Mouse (Mus musculus) kidney, postnatal 0 days (tissue): Measurements from ENCODE around the gene Nkain2. TPM values are rescaled to one million over a fixed set of nuclear protein-coding genes. Genes with fewer than 3 reads are reported as not detected.
A peak's percentile ranks its signal among the peaks of the same experiment; 100 is the strongest.

Experiments
- ATAC-seq: fragments of 200-750 bp; cut with Nextera tagmentation; replicated peaks from 2 replicates; pipeline ENCODE4 v1.8.0; 2017; ENCODE audit warnings: low read depth, moderate number of reproducible peaks, moderate TSS enrichment, moderate library complexity; ENCODE audit not compliant: low FRiP score
- DNase-seq: peaks from one replicate; pipeline ENCODE4 v3.0.0-alpha.2; 2016; ENCODE audit warnings: low spot score
- H3K27ac ChIP-seq: fragments of 300-500 bp; sonication (generic); 2 replicates; pipeline ENCODE4 v1.5.1; 2014; ENCODE audit warnings: mild to moderate bottlenecking
- H3K27me3 ChIP-seq: fragments of 300-500 bp; sonication (generic); 2 replicates; pipeline ENCODE4 v1.6.1; 2014; ENCODE audit warnings: low read length, mixed read lengths; ENCODE audit not compliant: insufficient read depth
- H3K36me3 ChIP-seq: fragments of 300-500 bp; sonication (generic); 2 replicates; pipeline ENCODE4 v1.6.1; 2014; ENCODE audit warnings: low read length, mixed read lengths; ENCODE audit not compliant: insufficient read depth
- H3K4me1 ChIP-seq: fragments of 300-500 bp; sonication (generic); replicated peaks from 2 replicates; pipeline ENCODE4 v1.6.1; 2014; ENCODE audit warnings: antibody characterized with exemption, low read length, mixed read lengths; ENCODE audit not compliant: insufficient read depth
- H3K4me2 ChIP-seq: fragments of 300-500 bp; sonication (generic); 2 replicates; pipeline ENCODE4 v1.6.1; 2014; ENCODE audit warnings: mild to moderate bottlenecking, low read length, moderate library complexity, mixed read lengths
- H3K4me3 ChIP-seq: fragments of 300-500 bp; sonication (generic); replicated peaks from 2 replicates; pipeline ENCODE4 v1.5.1; 2014; ENCODE audit warnings: low read depth, low read length
- H3K9ac ChIP-seq: fragments of 300-500 bp; sonication (generic); 2 replicates; pipeline ENCODE4 v1.6.1; 2014; ENCODE audit warnings: low read depth, low read length
- H3K9me3 ChIP-seq: fragments of 300-500 bp; sonication (generic); replicated peaks from 2 replicates; pipeline ENCODE4 v1.6.1; 2016; ENCODE audit warnings: low read length, inconsistent platforms, mixed read lengths
- CTCF ChIP-seq: IDR thresholded peaks from 2 replicates; pipeline ENCODE4 v1.5.1; 2016; ENCODE audit warnings: antibody characterized with exemption, low read depth, mild to moderate bottlenecking, moderate library complexity
- WGBS: fragments of 180-500 bp; shearing (Covaris S2); extraction: QIAGEN DNeasy Blood & Tissue Kit; methylation state at CpG from one replicate; pipeline ENCODE4 v1.1.7; 2014; 5-methylcytosine and 5-hydroxymethylcytosine counted together
- polyA plus RNA-seq: library from polyadenylated mRNA; unstranded; fragments of >200 nt; fragmentation: Nextera tagmentation; extraction: Ambion mirVana; gene quantifications from 2 replicates; pipeline ENCODE4 v1.2.1, GENCODE M21; 2015

Nkain2 gene
- polyA plus RNA-seq, 1 experiment from 2014 or later = 0.34 TPM

GRCm38 (mm10) chr10:31812543-31812942, 1077.7 kb downstream of the Nkain2 start:
- Histone ChIP-seq H3K9me3 (no peaks in the 10 kb centered on the region), H3K9ac (no peak overlapping the region), H3K27me3 (no peaks in the 10 kb centered on the region), H3K4me2 (no peak overlapping the region), H3K4me3 (no peak overlapping the region), H3K4me1 (no peaks in the 10 kb centered on the region), H3K36me3 (no peaks in the 10 kb centered on the region), H3K27ac (no peak overlapping the region)
- WGBS = 79% methylated on average over 3 of the region's 3 CpGs
- ATAC-seq = no peak
- no peak for DNase-seq
- TF ChIP-seq CTCF = no peak

- Histone ChIP-seq H3K9ac (no peak overlapping the region), H3K4me3 (no peak overlapping the region), H3K4me2 (no peak overlapping the region), H3K27ac (no peak overlapping the region), H3K36me3 (no peaks in the 10 kb centered on the region), H3K27me3 (no peaks in the 10 kb centered on the region), H3K9me3 (no peaks in the 10 kb centered on the region), H3K4me1 (no peaks in the 10 kb centered on the region)
- ATAC-seq = peak; percentile 75; the same call in 1 of the 2 replicates
- 14% methylated on average over 5 of the region's 5 CpGs for WGBS
- peak; percentile 85 for DNase-seq
- TF ChIP-seq CTCF = peak; percentile 92
Observed at GRCm38 (mm10) chr10:31742443-31743057, 1147.7 kb downstream of the Nkain2 start.

GRCm38 (mm10) chr10:31728036-31728435, 1162.2 kb downstream of the Nkain2 start:
- H3K36me3 ChIP-seq = no peaks in the 10 kb centered on the region
- H3K4me1 ChIP-seq = no peaks in the 10 kb centered on the region
- no peak overlapping the region for H3K4me2 ChIP-seq
- ATAC-seq (no peak), DNase-seq (no peak)
- no peaks in the 10 kb centered on the region for H3K9me3 ChIP-seq
- no peak for TF ChIP-seq CTCF
- H3K9ac ChIP-seq = no peak overlapping the region
- no peaks in the 10 kb centered on the region for H3K27me3 ChIP-seq
- no peak overlapping the region for H3K4me3 ChIP-seq
- no peak overlapping the region for H3K27ac ChIP-seq

GRCm38 (mm10) chr10:31647270-31647669, 1243.0 kb downstream of the Nkain2 start:
- H3K9me3 ChIP-seq = no peaks in the 10 kb centered on the region
- H3K27me3 ChIP-seq = no peaks in the 10 kb centered on the region
- 80% methylated on average over 3 of the region's 3 CpGs for WGBS
- ATAC-seq (no peak), DNase-seq (no peak)
- H3K4me1 ChIP-seq = no peaks in the 10 kb centered on the region
- H3K36me3 ChIP-seq = no peaks in the 10 kb centered on the region
- H3K4me3 ChIP-seq = no peak overlapping the region
- H3K4me2 ChIP-seq = no peak overlapping the region
- H3K9ac ChIP-seq = no peak overlapping the region
- TF ChIP-seq CTCF = no peak
- H3K27ac ChIP-seq = no peak overlapping the region

GRCm38 (mm10) chr10:31646083-31646482, 1244.2 kb downstream of the Nkain2 start:
- ATAC-seq = no peak
- H3K27me3 ChIP-seq = no peaks in the 10 kb centered on the region
- H3K27ac ChIP-seq = no peak overlapping the region
- H3K9ac ChIP-seq = no peak overlapping the region
- 61% methylated on average over 1 of the region's 1 CpGs for WGBS
- no peak overlapping the region for H3K4me2 ChIP-seq
- TF ChIP-seq CTCF = no peak
- H3K36me3 ChIP-seq = no peaks in the 10 kb centered on the region
- no peaks in the 10 kb centered on the region for H3K4me1 ChIP-seq
- no peak overlapping the region for H3K4me3 ChIP-seq
- no peak for DNase-seq
- no peaks in the 10 kb centered on the region for H3K9me3 ChIP-seq

Other genes with a start within 250 kb of the Nkain2 start
- gene Trdn, start 190.1 kb upstream of the Nkain2 start, polyA plus RNA-seq = not detected in 2 replicates